Mouse (Mus musculus): Measurements from ENCODE around the gene Ube2d2b. TPM values are rescaled to one million over a fixed set of nuclear protein-coding genes. Genes with fewer than 3 reads are reported as not detected.

The Ube2d2b gene
- polyA plus RNA-seq, 1 experiment from 2014 or later = 0.15 TPM

GRCm38 (mm10) chr5:107877053-107877452 lies 47.2 kb downstream of the Ube2d2b start:
- no peak overlapping the region for H3K4me2 ChIP-seq (ENCODE audit: low read depth, low read length, severe bottlenecking)
- ATAC-seq (replicated peaks; ENCODE audit: low FRiP score) (no peak), DNase-seq (ENCODE audit: low spot score) (no peak)
- 79% methylated on average over 1 of the region's 1 CpGs for WGBS
- no peak overlapping the region for H3K4me3 ChIP-seq (ENCODE audit: low read depth, low read length)
- H3K9me3 ChIP-seq (ENCODE audit: control insufficient read depth, low read length) = no peaks in the 10 kb centered on the region
- no peak overlapping the region for H3K27ac ChIP-seq (ENCODE audit: low read depth, low read length)
- no peaks in the 10 kb centered on the region for H3K36me3 ChIP-seq (ENCODE audit: control insufficient read depth, insufficient read depth, low read length)
- H3K27me3 ChIP-seq (ENCODE audit: control insufficient read depth, insufficient read depth, low read length) = no peaks in the 10 kb centered on the region
- H3K9ac ChIP-seq (ENCODE audit: low read length) = no peak overlapping the region
- H3K4me1 ChIP-seq (replicated peaks; ENCODE audit: control insufficient read depth, insufficient read depth, low read length) = no peaks in the 10 kb centered on the region

GRCm38 (mm10) chr5:107880710-107881109 lies 50.8 kb downstream of the Ube2d2b start:
- ATAC-seq (replicated peaks; ENCODE audit: low FRiP score) (no peak), DNase-seq (ENCODE audit: low spot score) (no peak)
- Histone ChIP-seq H3K27ac (ENCODE audit: low read depth, low read length) (no peak overlapping the region), H3K4me1 (replicated peaks; ENCODE audit: control insufficient read depth, insufficient read depth, low read length) (no peaks in the 10 kb centered on the region), H3K4me2 (ENCODE audit: low read depth, low read length, severe bottlenecking) (no peak overlapping the region), H3K9me3 (ENCODE audit: control insufficient read depth, low read length) (no peaks in the 10 kb centered on the region), H3K9ac (ENCODE audit: low read length) (no peak overlapping the region), H3K36me3 (ENCODE audit: control insufficient read depth, insufficient read depth, low read length) (no peaks in the 10 kb centered on the region), H3K27me3 (ENCODE audit: control insufficient read depth, insufficient read depth, low read length) (no peaks in the 10 kb centered on the region), H3K4me3 (ENCODE audit: low read depth, low read length) (no peak overlapping the region)
- WGBS = 81% methylated on average over 5 of the region's 5 CpGs

Other genes starting within 250 kb of the Ube2d2b start
- 16.6 and 21.1 TPM in 2 replicates for gene Rpap2, start 232.7 kb upstream of the Ube2d2b start, polyA plus RNA-seq (2014; fragmentation: Nextera tagmentation; extraction: Ambion mirVana)
- 30.2 and 34.2 TPM in 2 replicates for gene Glmn, start 232.2 kb upstream of the Ube2d2b start, polyA plus RNA-seq (2014; fragmentation: Nextera tagmentation; extraction: Ambion mirVana)
- 0.07 TPM in 1 of 2 replicates, not detected in the other for gene Gfi1, start 104.1 kb upstream of the Ube2d2b start, polyA plus RNA-seq (2014; fragmentation: Nextera tagmentation; extraction: Ambion mirVana)
- gene Evi5, start 45.0 kb downstream of the Ube2d2b start, polyA plus RNA-seq (2014; fragmentation: Nextera tagmentation; extraction: Ambion mirVana) = 48.6 and 50.7 TPM in 2 replicates
- gene Rpl5, start 70.4 kb downstream of the Ube2d2b start, polyA plus RNA-seq (2014; fragmentation: Nextera tagmentation; extraction: Ambion mirVana) = 83.2 and 84.4 TPM in 2 replicates
- 18.1 and 21.7 TPM in 2 replicates for gene Fam69a, start 157.0 kb downstream of the Ube2d2b start, polyA plus RNA-seq (2014; fragmentation: Nextera tagmentation; extraction: Ambion mirVana)
- 138 and 148 TPM in 2 replicates for gene Mtf2, start 235.6 kb downstream of the Ube2d2b start, polyA plus RNA-seq (2014; fragmentation: Nextera tagmentation; extraction: Ambion mirVana)